Comparison of ENCODE assay signal across 8 mouse cellular contexts in genomic region chr19:44284723-44285122, GRCm38 (mm10). TPM values are rescaled to one million over a fixed set of nuclear protein-coding genes. Genes with fewer than 3 reads are reported as not detected.
DNase-seq lines count a peak whose midpoint lies in the region; ATAC-seq lines count a peak whose summit lies in the region.

No protein-coding gene starts in this region.

- H3K9ac ChIP-seq in forebrain, embryonic 11.5 days (ENCODE audit: low read length), result peak overlapping the region; percentile 39

- peak overlapping the region; percentile 66 for H3K4me2 ChIP-seq in forebrain, embryonic 11.5 days (ENCODE audit: low read depth, low read length, severe bottlenecking)

- WGBS in forebrain, embryonic 11.5 days, result 3% methylated on average over 11 of the region's 11 CpGs
- 12% methylated on average over 11 of the region's 11 CpGs for WGBS in macrophage (ENCODE audit: missing documents)

- H3K4me1 ChIP-seq in forebrain, embryonic 11.5 days (replicated peaks; ENCODE audit: control insufficient read depth, insufficient read depth, low read length), result peaks cover 19% of the 10 kb centered on the region; the same call in 1 of the 2 replicates

- H3K4me3 ChIP-seq in forebrain, embryonic 11.5 days (ENCODE audit: low read depth, low read length), result peak overlapping the region; percentile 25
- H3K4me3 ChIP-seq in macrophage (ENCODE audit: inconsistent target), result peak overlapping the region; percentile 28

- DNase-seq in right cerebral cortex, adult 18-20 months, result peak; percentile 43
- DNase-seq in right cerebral cortex, postnatal 36 days (ENCODE audit: low spot score in 2 of 2), result no peak
- DNase-seq in forebrain, embryonic 11.5 days (ENCODE audit: low spot score), result no peak
- DNase-seq in kidney, postnatal 14 days, result peak; percentile 70
- no peak for DNase-seq in gastrocnemius, postnatal 10 days
- no peak for DNase-seq in thymus, postnatal 36 days
- DNase-seq in urinary bladder, postnatal 25 days (ENCODE audit: low spot score), result no peak

- peak overlapping the region; percentile 88 for H3K27ac ChIP-seq in forebrain, embryonic 11.5 days (ENCODE audit: low read depth, low read length)
- peak overlapping the region; percentile 94 for H3K27ac ChIP-seq in macrophage

- no peaks in the 10 kb centered on the region for H3K9me3 ChIP-seq in forebrain, embryonic 11.5 days (ENCODE audit: control insufficient read depth, low read length)

- H3K36me3 ChIP-seq in forebrain, embryonic 11.5 days (ENCODE audit: control insufficient read depth, insufficient read depth, low read length), result no peaks in the 10 kb centered on the region
- no peaks in the 10 kb centered on the region for H3K36me3 ChIP-seq in macrophage (ENCODE audit: inconsistent target)

- ATAC-seq in forebrain, embryonic 11.5 days (replicated peaks; ENCODE audit: low FRiP score), result peak; percentile 21; the same call in 1 of the 2 replicates

- no peaks in the 10 kb centered on the region for H3K27me3 ChIP-seq in forebrain, embryonic 11.5 days (ENCODE audit: control insufficient read depth, insufficient read depth, low read length)

- H3K79me2 ChIP-seq in macrophage (ENCODE audit: inconsistent target), result no peaks in the 10 kb centered on the region

RNA-seq across cellular contexts. Expression of gene Scd2, which starts 8.8 kb away (rescaled TPM):
- 433 and 466 TPM in 2 replicates for polyA plus RNA-seq in forebrain, embryonic 11.5 days (2014; fragmentation: Nextera tagmentation; extraction: Ambion mirVana)
- total RNA-seq in macrophage (2018; cell fraction: chromatin; rRNA removed), result 100 to 1,000 TPM in 2 of 26 experiments, 10 to 100 TPM in 14, 1 to 10 TPM in 10; 2.2 to 156 (median 19.0) TPM
- 100 to 1,000 TPM; 105 to 368 (median 202) TPM for total RNA-seq in macrophage (2018; cell fraction: cytosol; rRNA removed)
- total RNA-seq in macrophage (2018; cell fraction: nucleus; rRNA removed), result 100 to 1,000 TPM in 21 of 26 experiments, 10 to 100 TPM in 5; 21.2 to 569 (median 200) TPM
- polyA plus RNA-seq in macrophage (2018), result 51.1 to 117 TPM (median 106 TPM) in 3 replicates
- total RNA-seq in gastrocnemius, postnatal 10 days (2021), result 10 to 100 TPM; 55.2 to 56.7 TPM

RNA-seq across cellular contexts. Expression of gene Scd4, which starts 48.2 kb away (rescaled TPM):
- not detected in 2 replicates for polyA plus RNA-seq in forebrain, embryonic 11.5 days (2014; fragmentation: Nextera tagmentation; extraction: Ambion mirVana)
- total RNA-seq in macrophage (2018; cell fraction: chromatin; rRNA removed), result 10 to 100 TPM in 6 of 26 experiments, 1 to 10 TPM in 14, under 1 TPM in 3, not detected in 3; 0.40 to 17.8 (median 3.0) TPM
- total RNA-seq in macrophage (2018; cell fraction: cytosol; rRNA removed), result 1 to 10 TPM in 3 of 26 experiments, under 1 TPM in 23; 0.06 to 1.3 (median 0.31) TPM
- total RNA-seq in macrophage (2018; cell fraction: nucleus; rRNA removed), result 10 to 100 TPM in 1 of 26 experiments, 1 to 10 TPM in 17, under 1 TPM in 6, not detected in 2; 0.23 to 10.8 (median 1.9) TPM
- 0.15 to 0.19 TPM (median 0.16 TPM) in 3 replicates for polyA plus RNA-seq in macrophage (2018)
- total RNA-seq in gastrocnemius, postnatal 10 days (2021), result under 1 TPM; 0.33 to 0.61 TPM

Comparison
In these comparisons a context has a peak if more than half of its experiments do, and no peak if none do; other contexts are left out.
1. DNase-seq: peak in right cerebral cortex, adult 18-20 months (single experiment) and kidney, postnatal 14 days (single experiment); none in right cerebral cortex, postnatal 36 days (0 of 2), forebrain, embryonic 11.5 days (single experiment), gastrocnemius, postnatal 10 days (single experiment), thymus, postnatal 36 days (0 of 2) and urinary bladder, postnatal 25 days (single experiment).